Mouse (Mus musculus) large intestine, adult 2 months (tissue): ENCODE measurements around the gene Olfr1432. TPM values are rescaled to one million over a fixed set of nuclear protein-coding genes. Genes with fewer than 3 reads are reported as not detected.
"Not testable (repeated sequence)": the region's sequence is repeated elsewhere in the genome, so short reads cannot be mapped to it uniquely, and the experiment has no call there.

ENCODE experiments used
- DNase-seq: peaks from one replicate; pipeline ENCODE4 v3.0.0-alpha.2; 2012; ENCODE audit warnings: low read depth, low spot score
- WGBS: fragments of 180-500 bp; shearing (Covaris S2); methylation state at CpG from one replicate; pipeline ENCODE4 v1.1.7; 2018; 5-methylcytosine and 5-hydroxymethylcytosine counted together
- polyA plus RNA-seq: library from polyadenylated mRNA; depleted of rRNA; stranded (reverse); fragments of >200 nt; gene quantifications from 2 replicates; pipeline ENCODE4 v1.2.3, GENCODE M21; 2012; rRNA removed

Gene Olfr1432
- not detected in 2 replicates for polyA plus RNA-seq

- not testable (repeated sequence) for DNase-seq
Measured at GRCm38 (mm10) chr19:12232496-12232895, at the start of gene Olfr1432. TSS of gene Olfr1432 (minus strand) at chr19:12232596.

GRCm38 (mm10) chr19:12279554-12279953 lies 47.2 kb upstream of the Olfr1432 start, which contains the start of gene Olfr1434:
TSS of gene Olfr1434 (plus strand) at chr19:12279854.
- WGBS = 66% methylated on average over 2 of the region's 2 CpGs
- DNase-seq = no peak

- DNase-seq = no peak
- WGBS = 41% methylated on average over 1 of the region's 1 CpGs
Measured at GRCm38 (mm10) chr19:12260732-12261131, 28.3 kb upstream of the Olfr1432 start, which contains the start of gene Olfr235. TSS of gene Olfr235 (plus strand) at chr19:12261032.

- WGBS = 82% methylated on average over 1 of the region's 1 CpGs
- no peak for DNase-seq
Measured at GRCm38 (mm10) chr19:12241559-12241958, 9.2 kb upstream of the Olfr1432 start, which contains the start of gene Olfr262. TSS of gene Olfr262 (minus strand) at chr19:12241659.

- DNase-seq = no peak
- WGBS = 76% methylated on average over 1 of the region's 1 CpGs
Measured at GRCm38 (mm10) chr19:12200334-12200733, 32.1 kb downstream of the Olfr1432 start, which contains the start of gene Olfr1431. TSS of gene Olfr1431 (plus strand) at chr19:12200634.

- DNase-seq = not testable (repeated sequence)
- 89% methylated on average over 4 of the region's 4 CpGs for WGBS
Measured at GRCm38 (mm10) chr19:12199076-12199475, 33.3 kb downstream of the Olfr1432 start.

Other genes with a start within 250 kb of the Olfr1432 start
- gene Olfr1423, start 191.3 kb downstream of the Olfr1432 start, polyA plus RNA-seq = not detected in 2 replicates
- not detected in 2 replicates for gene Olfr1424, start 169.9 kb downstream of the Olfr1432 start, polyA plus RNA-seq
- not detected in 2 replicates for gene Olfr1425, start 154.9 kb downstream of the Olfr1432 start, polyA plus RNA-seq
- not detected in 2 replicates for gene Olfr1426, start 140.6 kb downstream of the Olfr1432 start, polyA plus RNA-seq
- gene Olfr1427, start 129.3 kb downstream of the Olfr1432 start, polyA plus RNA-seq = not detected in 2 replicates
- gene Olfr1428, start 116.7 kb downstream of the Olfr1432 start, polyA plus RNA-seq = not detected in 2 replicates
- gene Olfr76, start 109.4 kb downstream of the Olfr1432 start, polyA plus RNA-seq = not detected in 2 replicates
- gene Olfr1555-ps1, start 62.5 kb downstream of the Olfr1432 start, polyA plus RNA-seq = not detected in 2 replicates
- not detected in 2 replicates for gene Olfr1431, start 32.0 kb downstream of the Olfr1432 start, polyA plus RNA-seq
- not detected in 2 replicates for gene Olfr262, start 9.1 kb upstream of the Olfr1432 start, polyA plus RNA-seq
- not detected in 2 replicates for gene Olfr235, start 28.4 kb upstream of the Olfr1432 start, polyA plus RNA-seq
- gene Olfr1434, start 47.3 kb upstream of the Olfr1432 start, polyA plus RNA-seq = not detected in 2 replicates
- gene Olfr1436, start 66.5 kb upstream of the Olfr1432 start, polyA plus RNA-seq = not detected in 2 replicates
- gene Olfr1437, start 92.5 kb upstream of the Olfr1432 start, polyA plus RNA-seq = not detected in 2 replicates
- gene Olfr1438-ps1, start 103.3 kb upstream of the Olfr1432 start, polyA plus RNA-seq = not detected in 2 replicates
- gene Olfr1440, start 154.7 kb upstream of the Olfr1432 start, polyA plus RNA-seq = not detected in 2 replicates
- gene Olfr1441, start 184.8 kb upstream of the Olfr1432 start, polyA plus RNA-seq = not detected in 2 replicates
- gene Pfpl, start 195.3 kb upstream of the Olfr1432 start, polyA plus RNA-seq = not detected in 2 replicates
- gene Mpeg1, start 228.2 kb upstream of the Olfr1432 start, polyA plus RNA-seq = 7.9 and 17.8 TPM in 2 replicates